Mouse (Mus musculus) cerebellum, postnatal 10 days (tissue): ENCODE data around the gene Bloc1s5.
"Not testable (repeated sequence)": the region's sequence is repeated elsewhere in the genome, so short reads cannot be mapped to it uniquely, and the experiment has no call there.

Source experiments
- DNase-seq, 2 experiments: peaks; one replicate each; pipeline ENCODE4 v3.0.0; 2021; ENCODE audit warnings: mixed read lengths in 2 of 2

Gene Bloc1s5

GRCm38 (mm10) chr13:38618001-38618630, 16.8 kb downstream of the Bloc1s5 start:
- not testable (repeated sequence) for DNase-seq

GRCm38 (mm10) chr13:38616887-38617286, 18.0 kb downstream of the Bloc1s5 start:
- no peak for DNase-seq

- DNase-seq, result no peak
These were observed 19.3 kb downstream of the Bloc1s5 start for GRCm38 (mm10) chr13:38615656-38616055.

- no peak for DNase-seq
These were observed 20.6 kb downstream of the Bloc1s5 start for GRCm38 (mm10) chr13:38614298-38614697.

GRCm38 (mm10) chr13:38613583-38613982, 21.3 kb downstream of the Bloc1s5 start:
- DNase-seq, result no peak

GRCm38 (mm10) chr13:38612608-38613007, 22.3 kb downstream of the Bloc1s5 start:
- DNase-seq, result no peak

- DNase-seq, result no peak
These were observed 22.7 kb downstream of the Bloc1s5 start for GRCm38 (mm10) chr13:38612179-38612578.

GRCm38 (mm10) chr13:38610336-38610735, 24.6 kb downstream of the Bloc1s5 start:
- DNase-seq, result no peak

- no peak for DNase-seq
These were observed 27.8 kb downstream of the Bloc1s5 start for GRCm38 (mm10) chr13:38607130-38607529.

- DNase-seq, result peak in 1 of 2 experiments; percentile 45
These were observed 29.6 kb downstream of the Bloc1s5 start for GRCm38 (mm10) chr13:38605353-38605752.

- no peak for DNase-seq
These were observed 31.9 kb downstream of the Bloc1s5 start for GRCm38 (mm10) chr13:38602966-38603365.

GRCm38 (mm10) chr13:38602243-38602832, 32.6 kb downstream of the Bloc1s5 start:
- DNase-seq, result no peak

- no peak for DNase-seq
These were observed 34.1 kb downstream of the Bloc1s5 start for GRCm38 (mm10) chr13:38600811-38601210.

GRCm38 (mm10) chr13:38597076-38597475, 37.8 kb downstream of the Bloc1s5 start:
- peak in 1 of 2 experiments; percentile 24 for DNase-seq

GRCm38 (mm10) chr13:38596461-38596860, 38.4 kb downstream of the Bloc1s5 start:
- no peak for DNase-seq

GRCm38 (mm10) chr13:38593114-38593513, 41.8 kb downstream of the Bloc1s5 start:
- DNase-seq, result no peak

- no peak for DNase-seq
These were observed 47.6 kb downstream of the Bloc1s5 start for GRCm38 (mm10) chr13:38587350-38587749.

GRCm38 (mm10) chr13:38586451-38586850, 48.5 kb downstream of the Bloc1s5 start:
- DNase-seq, result no peak

- DNase-seq, result no peak
These were observed 52.1 kb downstream of the Bloc1s5 start for GRCm38 (mm10) chr13:38582768-38583167.

GRCm38 (mm10) chr13:38580601-38581457, 54.1 kb downstream of the Bloc1s5 start:
- DNase-seq, result peak; percentile 55 to 60

GRCm38 (mm10) chr13:38579971-38580600, 54.8 kb downstream of the Bloc1s5 start:
- DNase-seq, result peak; percentile 23 to 24

GRCm38 (mm10) chr13:38574668-38575067, 60.2 kb downstream of the Bloc1s5 start:
- DNase-seq, result no peak

- DNase-seq, result no peak
These were observed 61.6 kb downstream of the Bloc1s5 start for GRCm38 (mm10) chr13:38573281-38573680.
